Mouse (Mus musculus) MEL (cell line): ENCODE measurements around the gene Elovl1. TPM values are rescaled to one million over a fixed set of nuclear protein-coding genes. Genes with fewer than 3 reads are reported as not detected.

Experiments
- DNase-seq: peaks from one replicate; pipeline ENCODE4 v3.0.0; 2011; ENCODE audit warnings: low read depth, low spot score
- H3K27ac ChIP-seq: 2 replicates; pipeline ENCODE4 v1.5.1; 2012; ENCODE audit warnings: low read depth, mild to moderate bottlenecking, control low read depth, low read length, moderate library complexity; ENCODE audit not compliant: control insufficient read depth
- H3K27me3 ChIP-seq, 2 experiments: fragments of 150-350 bp in 1 of 2; sonication (generic) in 1 of 2; 2 replicates each; pipeline ENCODE4 v1.6.1; 2012; ENCODE audit warnings: low read length in 2 of 2, mild to moderate bottlenecking in 2 of 2, improper control_type of control experiment in 1 of 2, moderate library complexity in 1 of 2; ENCODE audit not compliant: insufficient read depth in 2 of 2, control insufficient read depth in 1 of 2
- H3K36me3 ChIP-seq, 2 experiments: 2 replicates each; pipeline ENCODE4 v1.6.1; 2012 to 2014; ENCODE audit warnings: low read length in 2 of 2, improper control_type of control experiment in 1 of 2, inconsistent platforms in 1 of 2, mild to moderate bottlenecking in 1 of 2; ENCODE audit not compliant: insufficient read depth in 2 of 2, control insufficient read depth in 1 of 2
- H3K4me1 ChIP-seq, 2 experiments: fragments of 150-350 bp in 1 of 2; sonication (generic) in 1 of 2; 2 replicates each; pipeline ENCODE4 v1.6.1; 2012; ENCODE audit warnings: low read length in 2 of 2, improper control_type of control experiment in 1 of 2, mild to moderate bottlenecking in 1 of 2; ENCODE audit not compliant: insufficient read depth in 2 of 2, control insufficient read depth in 1 of 2
- H3K4me3 ChIP-seq, 2 experiments: fragments of 150-350 bp in 1 of 2; sonication (generic) in 1 of 2; 2 replicates each; pipeline ENCODE4 v1.5.1; 2012; ENCODE audit warnings: low read depth in 2 of 2, low read length in 2 of 2, mild to moderate bottlenecking in 2 of 2, moderate library complexity in 2 of 2, control low read depth in 1 of 2, improper control_type of control experiment in 1 of 2; ENCODE audit not compliant: control insufficient read depth in 1 of 2, insufficient read depth in 1 of 2
- H3K79me2 ChIP-seq: 2 replicates; pipeline ENCODE4 v1.6.1; 2012; ENCODE audit warnings: mild to moderate bottlenecking, low read length, moderate library complexity; ENCODE audit not compliant: control insufficient read depth, poor library complexity, insufficient read depth
- H3K9ac ChIP-seq: 2 replicates; pipeline ENCODE4 v1.6.1; 2012; ENCODE audit warnings: low read depth, mild to moderate bottlenecking, control low read depth, low read length, moderate library complexity; ENCODE audit not compliant: control insufficient read depth, poor library complexity, severe bottlenecking
- H3K9me3 ChIP-seq: fragments of 150-350 bp; sonication (generic); replicated peaks from 2 replicates; pipeline ENCODE4 v1.6.1; 2012; ENCODE audit warnings: mild to moderate bottlenecking, low read length, improper control_type of control experiment, moderate library complexity; ENCODE audit not compliant: insufficient read depth
- CHD2 ChIP-seq: IDR thresholded peaks from 2 replicates; pipeline ENCODE4 v1.6.1; 2011; ENCODE audit warnings: low read length, improper control_type of control experiment
- E2F4 ChIP-seq: IDR thresholded peaks from 2 replicates; pipeline ENCODE4 v1.6.1; 2011; ENCODE audit warnings: low read depth, low read length, improper control_type of control experiment, borderline replicate concordance
- ELF1 ChIP-seq: IDR thresholded peaks from 2 replicates; pipeline ENCODE4 v1.6.1; 2014; ENCODE audit warnings: low read depth, mild to moderate bottlenecking, inconsistent platforms, low read length, improper control_type of control experiment, moderate library complexity
- EP300 ChIP-seq, 2 experiments: IDR thresholded peaks; 2 replicates each; pipeline ENCODE4 v1.6.1; 2011; ENCODE audit warnings: improper control_type of control experiment in 2 of 2, low read length in 2 of 2, low read depth in 1 of 2, mild to moderate bottlenecking in 1 of 2
- ETS1 ChIP-seq: IDR thresholded peaks from 2 replicates; pipeline ENCODE4 v1.6.1; 2012; ENCODE audit warnings: low read depth, mild to moderate bottlenecking, inconsistent platforms, low read length, improper control_type of control experiment, moderate library complexity
- GABPA ChIP-seq: IDR thresholded peaks from 2 replicates; pipeline ENCODE4 v1.6.1; 2012; ENCODE audit warnings: low read depth, mild to moderate bottlenecking, inconsistent platforms, low read length, improper control_type of control experiment, moderate library complexity
- GATA1 ChIP-seq: IDR thresholded peaks from 2 replicates; pipeline ENCODE4 v1.6.1; 2011; ENCODE audit warnings: low read depth, low read length, improper control_type of control experiment
- HCFC1 ChIP-seq: IDR thresholded peaks from 2 replicates; pipeline ENCODE4 v1.6.1; 2012; ENCODE audit warnings: low read depth, mild to moderate bottlenecking, inconsistent platforms, low read length, improper control_type of control experiment, moderate library complexity
- MAFK ChIP-seq: IDR thresholded peaks from 2 replicates; pipeline ENCODE4 v1.6.1; 2011; ENCODE audit warnings: low read depth, mild to moderate bottlenecking, low read length, improper control_type of control experiment, borderline replicate concordance
- MAX ChIP-seq: IDR thresholded peaks from 2 replicates; pipeline ENCODE4 v1.6.1; 2011; ENCODE audit warnings: low read length, improper control_type of control experiment
- MAZ ChIP-seq: IDR thresholded peaks from 2 replicates; pipeline ENCODE4 v1.6.1; 2012; ENCODE audit warnings: low read depth, mild to moderate bottlenecking, inconsistent platforms, low read length, improper control_type of control experiment
- MEF2A ChIP-seq: IDR thresholded peaks from 2 replicates; pipeline ENCODE4 v1.6.1; 2014; ENCODE audit warnings: low read depth, mild to moderate bottlenecking, inconsistent platforms, low read length, improper control_type of control experiment; ENCODE audit not compliant: poor library complexity, insufficient replicate concordance, severe bottlenecking; ENCODE audit errors: extremely low read depth
- NRF1 ChIP-seq: IDR thresholded peaks from 2 replicates; pipeline ENCODE4 v1.6.1; 2014; ENCODE audit warnings: low read depth, mild to moderate bottlenecking, inconsistent platforms, low read length, improper control_type of control experiment, moderate library complexity; ENCODE audit not compliant: poor library complexity, insufficient read depth, severe bottlenecking
- POLR2A ChIP-seq, 2 experiments: IDR thresholded peaks; 2 replicates each; pipeline ENCODE4 v1.6.1; 2011 to 2012; ENCODE audit warnings: low read length in 2 of 2, mild to moderate bottlenecking in 2 of 2, control low read depth in 1 of 2, improper control_type of control experiment in 1 of 2, low read depth in 1 of 2, moderate library complexity in 1 of 2; ENCODE audit not compliant: control insufficient read depth in 1 of 2, insufficient read depth in 1 of 2, poor library complexity in 1 of 2
- POLR2AphosphoS5 ChIP-seq: IDR thresholded peaks from 2 replicates; pipeline ENCODE4 v1.6.1; 2012; ENCODE audit warnings: low read depth, borderline replicate concordance, mild to moderate bottlenecking, inconsistent platforms, low read length, moderate library complexity, mixed read lengths
- SIN3A ChIP-seq: IDR thresholded peaks from 2 replicates; pipeline ENCODE4 v1.6.1; 2012; ENCODE audit warnings: low read length, improper control_type of control experiment, inconsistent platforms
- TAL1 ChIP-seq: IDR thresholded peaks from 2 replicates; pipeline ENCODE4 v1.6.1; 2012; ENCODE audit warnings: mild to moderate bottlenecking, inconsistent platforms, low read length, moderate library complexity, mixed read lengths
- TBP ChIP-seq: IDR thresholded peaks from 2 replicates; pipeline ENCODE4 v1.8.0; 2011; ENCODE audit warnings: low read depth, low read length, improper control_type of control experiment
- USF2 ChIP-seq, 2 experiments: IDR thresholded peaks; 2 replicates each; pipeline ENCODE4 v1.6.1; 2011 to 2012; ENCODE audit warnings: improper control_type of control experiment in 2 of 2, low read length in 2 of 2, borderline replicate concordance in 1 of 2, inconsistent platforms in 1 of 2, low read depth in 1 of 2, mild to moderate bottlenecking in 1 of 2; ENCODE audit not compliant: insufficient read depth in 1 of 2
- ZC3H11A ChIP-seq: IDR thresholded peaks from 2 replicates; pipeline ENCODE4 v1.6.1; 2012; ENCODE audit warnings: low read depth, mild to moderate bottlenecking, inconsistent platforms, low read length, improper control_type of control experiment
- ZKSCAN1 ChIP-seq: IDR thresholded peaks from 2 replicates; pipeline ENCODE4 v1.6.1; 2012; ENCODE audit warnings: low read depth, mild to moderate bottlenecking, inconsistent platforms, low read length, improper control_type of control experiment, moderate library complexity
- ZMIZ1 ChIP-seq: IDR thresholded peaks from 2 replicates; pipeline ENCODE4 v1.6.1; 2012; ENCODE audit warnings: low read depth, mild to moderate bottlenecking, inconsistent platforms, low read length, improper control_type of control experiment, moderate library complexity
- ZNF384 ChIP-seq: IDR thresholded peaks from 2 replicates; pipeline ENCODE4 v1.6.1; 2012; ENCODE audit warnings: low read depth, mild to moderate bottlenecking, inconsistent platforms, low read length, improper control_type of control experiment
- polyA plus RNA-seq, 2 experiments: library from polyadenylated mRNA; stranded (reverse) in 1 of 2; unstranded in 1 of 2; fragments of >175 nt in 1 of 2; fragments of >200 nt in 1 of 2; gene quantifications; 2 replicates each; pipeline versions ENCODE4 v1.2.1 to v1.2.4; 2012; ENCODE audit warnings: low replicate concordance in 2 of 2, low read depth in 1 of 2; ENCODE audit not compliant: insufficient read length in 2 of 2, insufficient read depth in 1 of 2, missing spikeins in 1 of 2
- total RNA-seq: library from RNA; depleted of rRNA; stranded (reverse); fragments of 300-350 nt; gene quantifications from 2 replicates; pipeline ENCODE4 v1.2.3, GENCODE M21; 2012

Gene Elovl1
- total and polyA plus RNA-seq, 3 experiments, result 134 to 391 (median 246) TPM

DNA sequence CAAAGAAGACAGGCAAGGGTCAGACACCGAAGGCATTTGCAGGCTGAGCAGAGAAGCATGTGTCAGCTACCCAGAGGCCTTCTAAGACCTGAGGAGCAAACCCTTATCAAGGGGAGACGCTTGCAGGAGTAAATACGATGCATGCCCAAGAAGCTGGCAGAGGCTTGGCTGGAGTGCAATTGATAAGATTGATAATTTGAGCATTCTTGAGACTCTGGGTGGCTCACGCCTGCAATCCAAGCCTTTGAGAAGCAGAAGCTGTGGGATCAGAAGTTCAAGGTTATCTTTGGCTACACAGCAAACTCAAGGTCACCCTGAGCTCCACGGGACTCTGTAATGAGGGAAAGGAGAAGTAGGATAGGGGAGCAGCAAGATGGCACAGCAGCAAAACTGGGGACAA lies 26.0 kb upstream of the Elovl1 start:
- Histone ChIP-seq H3K36me3 (peaks cover 0 to 4% of the 10 kb centered on the region in 2 experiments; a peak in 2 of 4 replicates), H3K27ac (no peak overlapping the region), H3K4me1 (no peaks in the 10 kb centered on the region), H3K79me2 (no peaks in the 10 kb centered on the region), H3K27me3 (no peaks in the 10 kb centered on the region), H3K9me3 (no peaks in the 10 kb centered on the region), H3K4me3 (no peak overlapping the region), H3K9ac (no peak overlapping the region)
- TF ChIP-seq ZMIZ1, result no peak
- TF ChIP-seq HCFC1, result no peak
- no peak for TF ChIP-seq ZC3H11A
- TF ChIP-seq TAL1, result no peak
- no peak for TF ChIP-seq GABPA
- no peak for DNase-seq

DNA sequence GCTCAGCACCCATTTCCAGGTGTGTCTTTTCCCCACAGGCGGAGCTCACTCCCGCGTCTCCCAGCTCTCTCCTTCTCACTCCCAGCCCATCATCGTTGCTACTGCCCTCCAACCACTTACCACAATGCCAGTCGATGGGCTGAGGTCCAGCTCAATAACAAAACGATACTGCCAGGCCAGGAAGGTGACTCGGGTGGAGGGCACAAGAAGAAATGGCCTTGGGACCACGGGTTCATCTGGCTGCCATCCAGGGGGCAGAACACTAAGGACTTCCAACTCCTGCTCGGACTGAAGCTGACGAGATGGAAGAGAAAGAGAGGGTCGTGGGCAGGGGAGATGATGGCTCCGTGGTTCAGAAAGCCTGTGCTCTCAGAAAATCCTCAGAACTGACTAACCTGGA lies 25.2 kb upstream of the Elovl1 start:
- Histone ChIP-seq H3K4me3 (no peak overlapping the region), H3K4me1 (no peaks in the 10 kb centered on the region), H3K79me2 (no peaks in the 10 kb centered on the region), H3K9ac (no peak overlapping the region), H3K36me3 (peaks cover 0 to 4% of the 10 kb centered on the region in 2 experiments; a peak in 2 of 4 replicates), H3K9me3 (no peaks in the 10 kb centered on the region), H3K27me3 (no peaks in the 10 kb centered on the region), H3K27ac (no peak overlapping the region)
- no peak for DNase-seq
- TF ChIP-seq EP300 (IDR thresholded peaks at IDR 0.05; ENCODE audit: low read depth in 1 of 2, low read length in 2 of 2), result no peak
- TF ChIP-seq ETS1, result no peak
- no peak for TF ChIP-seq MEF2A
- no peak for TF ChIP-seq TBP
- no peak for TF ChIP-seq USF2 (IDR thresholded peaks at IDR 0.05; ENCODE audit: borderline replicate concordance in 1 of 2, insufficient read depth in 1 of 2, low read depth in 1 of 2, low read length in 2 of 2)
- no peak for TF ChIP-seq MAFK
- no peak for TF ChIP-seq ZMIZ1
- no peak for TF ChIP-seq POLR2AphosphoS5
- TF ChIP-seq CHD2, result no peak
- no peak for TF ChIP-seq E2F4
- TF ChIP-seq ELF1, result no peak
- no peak for TF ChIP-seq NRF1
- no peak for TF ChIP-seq POLR2A (IDR thresholded peaks at IDR 0.05; ENCODE audit: control insufficient read depth in 1 of 2, insufficient read depth in 1 of 2, low read depth in 1 of 2, low read length in 2 of 2, poor library complexity in 1 of 2)
- TF ChIP-seq MAX, result no peak
- no peak for TF ChIP-seq ZKSCAN1
- no peak for TF ChIP-seq SIN3A
- TF ChIP-seq GATA1, result no peak
- TF ChIP-seq ZNF384, result no peak
- TF ChIP-seq MAZ, result no peak
